Mouse (Mus musculus) frontal cortex, adult (tissue): ENCODE results near the gene Etv6.

ENCODE experiments used
- ATAC-seq: cut with Nextera tagmentation; 2 replicates; pipeline ENCODE4 v1.9.2; 2017; ENCODE audit warnings: mild to moderate bottlenecking, moderate library complexity, mixed read lengths; ENCODE audit not compliant: low TSS enrichment

Etv6 gene

DNA sequence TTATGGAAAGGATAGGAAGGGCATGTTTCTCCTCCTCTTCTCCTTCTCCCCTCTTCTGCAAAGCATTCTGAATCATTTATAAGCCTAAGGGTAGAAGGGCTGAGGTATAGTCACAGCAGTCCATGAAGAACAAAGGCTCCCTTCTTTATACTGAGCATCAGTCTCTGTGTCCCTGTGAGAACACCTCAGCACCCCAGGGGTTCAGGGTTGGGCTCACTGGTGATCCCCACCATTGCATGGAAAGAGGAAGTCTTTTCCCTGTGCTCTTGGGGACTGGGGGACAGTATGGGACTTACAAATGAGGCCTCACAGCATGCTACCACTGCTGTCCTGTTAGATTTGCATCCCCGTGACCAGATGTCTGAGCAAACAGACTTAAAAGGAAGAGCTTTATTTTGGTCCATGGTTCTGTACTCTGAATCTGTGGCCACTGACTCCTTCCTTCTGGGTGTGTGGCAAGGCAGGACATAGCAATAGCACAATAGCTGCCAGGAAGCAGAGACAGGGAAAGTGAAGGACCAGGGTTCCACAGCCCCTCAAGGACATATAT, 106.2 kb downstream of the Etv6 start:
- no peak for ATAC-seq

DNA sequence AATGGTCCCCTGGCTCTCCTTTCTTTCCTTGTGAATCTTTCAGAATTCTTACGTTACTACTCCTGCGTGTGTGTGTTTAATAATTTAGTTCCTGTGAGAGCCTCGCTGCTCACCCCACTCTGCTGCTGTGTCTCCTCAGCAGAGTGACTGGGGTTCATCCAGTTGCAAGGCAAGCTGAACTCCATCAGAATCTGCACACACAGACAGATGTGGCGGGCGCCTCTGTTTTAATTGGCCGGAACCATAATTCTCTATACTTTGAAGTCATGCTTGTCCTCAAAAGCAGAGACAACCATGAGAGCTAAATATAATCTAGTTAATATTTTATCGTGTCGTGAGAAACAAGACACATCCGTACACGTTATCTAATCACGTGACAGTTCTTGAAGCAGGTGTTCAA, 107.2 kb downstream of the Etv6 start:
- no peak for ATAC-seq

DNA sequence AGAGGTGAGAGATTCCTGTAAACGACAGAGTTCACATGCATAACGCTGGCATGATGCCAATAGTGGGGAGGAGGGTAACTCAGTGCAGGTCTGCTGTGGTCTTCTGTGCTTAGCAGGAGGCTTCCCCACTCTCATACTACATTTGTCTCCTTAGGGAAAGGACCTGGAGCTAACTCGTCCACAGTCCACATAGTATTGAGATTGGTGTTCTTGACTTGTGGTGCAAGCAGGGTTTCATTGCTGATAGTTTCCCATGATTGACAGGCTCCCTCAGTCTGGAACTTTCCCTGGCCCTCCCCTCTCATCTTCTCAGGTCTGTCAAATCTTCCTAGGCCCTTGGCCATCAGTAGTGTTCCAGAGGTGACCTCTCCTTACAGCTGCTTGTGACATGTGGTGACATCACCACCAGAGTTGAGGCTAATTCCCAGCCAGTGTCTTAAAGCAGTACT, 108.2 kb downstream of the Etv6 start:
- no peak for ATAC-seq

GRCm38 (mm10) chr6:134144231-134145130, 109.0 kb downstream of the Etv6 start:
- no peak for ATAC-seq

GRCm38 (mm10) chr6:134147596-134148442, 112.3 kb downstream of the Etv6 start:
- ATAC-seq = peak; percentile 47

DNA sequence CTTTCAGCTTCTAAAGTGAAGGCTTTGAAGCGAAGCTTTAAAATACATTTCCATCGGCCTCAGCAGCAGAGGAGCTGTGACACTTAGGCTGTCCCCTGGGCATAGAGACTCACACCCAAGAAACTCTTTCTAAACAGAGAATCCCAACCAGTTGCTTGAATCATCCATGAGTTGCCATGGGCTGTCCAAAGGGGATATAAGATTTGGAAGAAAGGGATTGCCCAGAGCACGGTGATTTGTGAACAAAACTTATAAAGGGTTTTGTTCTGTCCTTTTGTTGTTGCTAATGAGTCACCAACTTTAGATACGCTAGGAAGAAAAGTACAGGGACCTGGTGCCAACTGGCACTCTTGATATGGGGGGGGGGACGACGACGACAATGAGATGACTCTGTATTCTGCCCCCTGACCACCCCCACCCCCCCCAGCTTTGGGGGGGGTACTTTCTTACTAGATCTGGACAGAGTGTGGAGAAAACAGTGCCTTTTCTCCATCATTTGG, 113.0 kb downstream of the Etv6 start:
- ATAC-seq = no peak

GRCm38 (mm10) chr6:134149606-134150005, 114.1 kb downstream of the Etv6 start:
- ATAC-seq = no peak

GRCm38 (mm10) chr6:134151022-134151680, 115.7 kb downstream of the Etv6 start:
- peak; percentile 22 for ATAC-seq

- ATAC-seq = peak; percentile 64
These were observed 116.5 kb downstream of the Etv6 start for GRCm38 (mm10) chr6:134151853-134152505.

DNA sequence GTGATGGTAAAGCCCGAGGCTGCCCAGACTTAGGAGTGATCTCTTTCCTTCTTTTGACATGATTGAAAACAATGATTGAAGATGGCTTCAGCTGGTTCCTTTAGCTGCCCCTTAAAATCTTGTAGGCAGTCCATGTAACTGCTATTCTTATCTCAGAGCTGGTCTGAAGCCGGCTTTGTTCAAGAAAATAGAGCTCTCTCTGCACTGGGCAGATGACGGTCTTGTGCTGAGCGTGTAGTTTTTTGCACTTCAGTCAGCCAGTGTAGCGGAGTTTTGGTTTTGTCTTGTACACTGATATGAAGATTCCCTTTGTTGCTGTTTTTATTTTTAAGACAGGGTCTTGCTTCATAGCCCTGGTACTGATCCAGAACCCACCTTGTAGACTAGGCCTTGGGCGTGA, 117.0 kb downstream of the Etv6 start:
- peak; percentile 45 for ATAC-seq

DNA sequence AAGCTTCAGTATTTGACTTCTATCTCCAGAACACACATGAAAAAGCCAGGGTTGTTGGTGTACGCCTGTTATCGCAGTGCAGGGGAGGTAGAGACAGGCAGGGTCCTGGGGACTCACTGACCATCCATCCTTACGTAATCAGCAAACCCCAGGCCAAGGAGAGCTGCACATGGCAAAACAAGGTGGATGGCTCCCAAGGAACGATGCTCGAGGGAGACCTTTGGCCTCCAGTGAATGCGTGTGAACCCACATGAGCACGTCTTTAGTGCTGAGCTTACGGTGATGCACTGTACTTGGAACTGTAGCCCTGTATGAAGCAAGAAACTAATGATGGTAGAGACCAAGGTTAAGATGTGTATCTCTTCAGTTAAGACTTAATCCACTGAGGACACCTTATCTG, 119.2 kb downstream of the Etv6 start:
- no peak for ATAC-seq

- ATAC-seq = no peak
These were observed 120.6 kb downstream of the Etv6 start for GRCm38 (mm10) chr6:134155900-134156623.

GRCm38 (mm10) chr6:134157533-134158115, 122.1 kb downstream of the Etv6 start:
- ATAC-seq = 0 out of 2 replicates have a peak, but pooled peaks have one; percentile 29

DNA sequence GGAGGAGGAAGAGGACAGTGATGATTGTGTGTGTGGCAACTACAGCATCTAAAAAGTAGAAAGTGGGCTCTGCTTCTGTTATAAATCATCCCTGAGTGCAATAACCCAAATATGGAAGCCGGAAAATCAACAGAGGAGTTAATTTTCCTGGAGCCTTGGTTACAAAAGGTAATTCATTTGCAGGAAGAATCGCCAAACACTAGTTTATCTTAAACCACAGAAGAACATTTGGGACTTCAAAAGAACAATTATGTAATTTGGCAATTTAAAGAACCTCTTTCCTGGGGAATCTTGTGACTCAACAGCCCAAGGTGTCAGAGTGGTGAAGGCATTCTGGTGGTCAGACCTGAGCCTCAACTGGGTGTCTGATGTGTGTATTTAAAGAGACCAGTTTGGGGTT, 122.7 kb downstream of the Etv6 start:
- peak; percentile 76 for ATAC-seq

GRCm38 (mm10) chr6:134159672-134160071, 124.2 kb downstream of the Etv6 start:
- ATAC-seq = no peak

DNA sequence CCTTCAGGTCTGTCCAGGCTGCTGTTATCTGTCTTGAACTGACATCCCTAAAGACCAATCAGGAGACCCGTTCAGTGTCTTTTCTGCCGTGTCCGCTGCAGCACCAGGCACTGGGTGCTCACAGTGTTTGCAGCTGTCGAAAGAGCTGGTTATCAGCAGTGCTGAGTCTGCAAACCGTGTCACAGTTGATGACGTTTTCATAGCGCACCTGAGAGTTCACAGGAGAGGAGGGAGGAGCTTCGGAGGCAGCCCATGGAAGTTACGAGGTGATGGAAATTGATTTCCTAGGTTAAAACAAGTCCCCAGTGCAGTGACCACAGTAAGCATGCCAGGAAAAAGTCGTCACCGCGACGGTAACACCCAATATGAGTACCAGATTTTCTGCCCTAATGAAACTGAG, 125.5 kb downstream of the Etv6 start:
- no peak for ATAC-seq

GRCm38 (mm10) chr6:134163346-134163745, 127.8 kb downstream of the Etv6 start:
- no peak for ATAC-seq

- no peak for ATAC-seq
These were observed 128.9 kb downstream of the Etv6 start for GRCm38 (mm10) chr6:134164356-134164755.

GRCm38 (mm10) chr6:134165012-134165411, 129.5 kb downstream of the Etv6 start:
- no peak for ATAC-seq

- ATAC-seq = no peak
These were observed 132.5 kb downstream of the Etv6 start for GRCm38 (mm10) chr6:134167963-134168362.
